Mouse (Mus musculus) mouse trophoblast stem cell (cell line): ENCODE results near the gene Tmem259.

ENCODE experiments used
- in situ Hi-C, 2 experiments: fragments of 300-500 bp; cut with MseI, MboI; formaldehyde crosslinking; loops; 2 replicates in 1 of 2; 3 replicates in 1 of 2; pipeline ENCODE4 v1.15.1; 2025

Gene Tmem259

DNA sequence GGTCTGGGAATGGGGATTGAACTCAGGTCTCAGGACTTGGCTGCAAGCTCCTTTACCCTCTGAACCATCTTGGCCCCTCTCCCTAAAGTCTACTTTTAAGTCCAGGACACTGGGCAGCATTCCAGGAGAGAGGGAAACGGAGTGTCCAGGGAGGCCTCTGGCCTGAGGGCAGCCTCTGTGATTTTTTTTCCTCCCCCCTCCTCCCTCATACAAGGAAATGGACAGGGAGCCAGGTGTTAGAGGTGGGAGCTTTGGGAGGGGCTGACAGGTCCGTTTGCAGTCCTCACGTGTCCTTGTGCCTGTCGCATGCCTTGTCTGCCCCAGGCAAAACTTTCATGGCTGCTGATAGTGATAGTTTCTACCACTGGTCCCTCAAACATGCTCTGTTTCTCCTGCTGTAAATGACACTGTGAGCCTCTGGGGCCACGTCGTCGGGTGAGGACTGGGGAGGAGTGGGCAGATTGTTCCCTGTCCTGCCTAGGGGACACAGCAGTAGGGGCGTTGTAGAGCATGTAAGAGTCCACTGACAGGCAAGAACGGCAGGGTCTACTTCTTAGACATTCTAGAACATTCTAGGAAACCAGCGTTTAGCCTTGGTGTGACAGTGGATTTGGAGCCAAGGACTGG, 47.7 kb downstream of the Tmem259 start:
- in situ Hi-C loops = no loop called here

DNA sequence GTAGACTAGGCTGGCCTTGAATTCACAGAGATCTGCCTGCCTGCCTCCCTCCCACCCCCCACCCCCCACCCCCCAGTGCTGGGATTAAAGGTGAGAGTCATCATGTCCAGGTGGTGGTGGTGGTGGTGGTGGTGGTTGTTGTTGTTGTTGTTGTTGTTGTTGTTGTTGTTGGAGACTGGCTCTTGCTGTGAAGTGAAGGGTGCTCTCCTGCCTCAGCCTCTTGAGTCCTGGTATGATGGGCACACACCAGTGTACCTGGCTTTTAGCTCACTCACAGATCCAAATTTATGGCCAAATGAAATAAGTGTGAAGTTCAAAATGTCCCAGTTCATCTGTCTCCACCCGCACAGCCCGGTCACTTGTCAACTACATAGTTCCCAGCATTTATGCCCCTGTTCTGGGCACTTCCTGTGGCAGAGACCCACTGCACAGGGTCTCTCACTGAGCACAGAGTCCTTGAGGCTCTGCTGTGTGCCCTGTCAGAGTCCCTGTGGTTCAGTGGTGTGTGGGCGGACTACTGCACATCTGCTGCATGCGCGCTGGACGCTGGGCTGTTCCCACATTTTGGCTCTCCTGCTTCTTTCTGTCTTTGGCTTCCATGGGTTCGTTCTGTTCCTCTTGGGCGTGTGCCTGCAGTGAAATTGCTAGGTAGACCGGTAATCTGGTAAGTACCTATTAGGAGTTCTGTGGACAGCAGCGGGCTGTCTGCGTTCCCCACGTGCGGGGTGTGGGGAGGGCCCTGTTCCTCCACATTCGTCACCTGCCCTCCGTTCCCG, 49.1 kb downstream of the Tmem259 start:
- in situ Hi-C loops = no loop called here

DNA sequence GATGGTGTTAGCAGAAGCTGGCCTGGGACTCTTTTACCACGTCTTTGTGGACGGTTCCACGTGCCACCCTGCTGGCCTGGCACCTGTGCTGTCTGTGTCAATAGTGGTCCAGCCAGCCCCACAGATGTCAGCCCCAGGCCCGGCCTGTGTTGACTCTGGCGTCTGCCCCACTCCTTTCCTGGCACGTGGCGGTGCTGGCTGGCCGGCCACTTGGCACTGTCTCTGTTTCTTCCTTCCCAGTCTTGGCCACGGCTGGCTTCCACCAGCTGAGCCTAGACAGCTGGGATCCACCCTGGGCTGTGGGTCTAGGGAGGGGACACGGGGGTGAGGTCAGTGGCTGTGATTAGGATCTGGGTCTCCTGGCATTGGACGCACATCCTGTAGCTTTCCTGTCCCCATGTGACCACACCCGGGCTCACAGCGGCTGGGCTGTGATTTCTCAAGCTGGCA, 49.8 kb downstream of the Tmem259 start:
- in situ Hi-C loops = no loop called here

DNA sequence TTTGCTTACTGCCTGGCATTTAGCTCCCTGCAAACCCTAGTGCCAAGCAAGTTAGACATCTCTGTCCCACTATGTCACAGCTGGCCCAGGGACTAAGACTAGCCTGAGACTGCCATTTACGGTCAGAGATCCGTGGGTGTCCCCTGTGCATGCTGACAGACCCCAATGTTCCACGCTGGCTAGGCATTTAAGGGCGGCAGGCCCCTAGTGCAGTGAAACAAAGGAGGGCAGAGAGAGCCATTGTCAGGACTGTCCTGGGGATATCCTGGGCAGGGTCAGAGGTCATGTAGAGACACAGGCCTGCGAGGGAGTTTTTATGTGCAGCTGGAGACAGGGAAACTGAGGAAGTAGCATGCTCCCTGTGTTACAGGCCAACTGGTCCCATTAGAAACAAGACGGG, 50.3 kb downstream of the Tmem259 start:
- in situ Hi-C loops = no loop called here

DNA sequence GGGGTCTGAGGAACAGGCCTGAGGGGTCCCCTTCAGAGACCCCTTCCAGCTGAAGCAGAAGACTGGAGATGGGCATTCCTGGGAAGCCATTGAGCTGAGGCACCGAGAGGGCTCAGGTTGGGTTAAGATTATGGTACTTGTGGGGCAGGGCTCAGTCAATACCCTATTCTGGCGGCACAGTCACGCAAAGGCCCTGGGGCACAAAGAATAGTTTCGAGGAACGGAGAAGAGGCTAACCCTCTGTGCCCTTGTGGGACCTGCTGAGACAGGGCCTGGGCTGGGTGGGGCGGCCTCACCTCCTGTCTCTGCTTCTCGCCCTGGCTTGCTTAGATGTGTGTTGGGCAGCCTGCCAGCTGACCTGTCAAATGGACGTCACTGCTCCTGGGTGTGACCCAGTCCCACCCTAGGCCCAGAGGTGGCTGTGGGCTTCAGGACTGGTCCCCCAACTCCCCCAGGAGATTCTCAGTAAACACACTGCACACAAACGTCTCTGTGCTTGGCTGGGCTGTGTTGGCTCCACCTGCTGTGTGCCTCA, 50.9 kb downstream of the Tmem259 start:
- in situ Hi-C loops = no loop called here

DNA sequence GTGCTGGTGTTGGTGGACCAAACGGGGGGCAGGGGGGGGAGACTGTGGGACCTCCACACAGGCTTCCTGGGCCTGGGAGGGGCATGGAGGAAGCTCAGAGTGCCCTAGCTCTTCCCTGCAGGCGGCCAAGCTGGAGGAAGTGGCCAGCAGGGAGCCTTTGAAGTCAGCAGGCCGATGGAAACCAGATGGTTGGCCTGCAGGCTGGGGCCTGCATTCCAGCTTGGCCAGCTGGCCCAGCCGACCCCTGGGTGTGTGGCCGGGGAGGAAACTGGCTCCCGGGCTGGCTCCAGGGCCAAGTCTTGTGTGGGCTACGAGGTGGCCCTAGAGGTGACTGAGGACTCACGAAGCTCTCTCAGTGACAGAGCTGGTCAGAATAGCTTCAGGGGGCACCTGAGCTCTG, 51.4 kb downstream of the Tmem259 start:
- in situ Hi-C loops = no loop called here

DNA sequence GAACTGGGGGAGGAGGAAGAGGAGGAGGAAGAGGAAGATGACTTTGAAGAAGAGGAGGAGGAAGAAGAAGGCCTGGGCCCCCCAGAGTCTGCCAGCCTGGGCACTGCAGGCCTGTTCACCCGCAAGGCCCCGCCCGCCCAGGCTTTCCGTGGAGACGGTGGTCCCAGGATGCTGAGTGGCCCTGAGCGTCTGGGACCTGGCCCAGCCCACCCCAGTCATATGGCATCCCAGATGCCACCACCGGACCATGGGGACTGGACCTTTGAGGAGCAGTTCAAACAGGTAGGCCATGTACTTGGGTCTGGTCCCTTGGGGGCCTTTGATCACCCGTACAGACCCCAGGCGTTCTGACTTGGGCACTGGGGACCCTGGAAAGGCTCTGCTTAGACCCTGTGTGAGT, 52.3 kb downstream of the Tmem259 start:
- in situ Hi-C loops = no loop called here

DNA sequence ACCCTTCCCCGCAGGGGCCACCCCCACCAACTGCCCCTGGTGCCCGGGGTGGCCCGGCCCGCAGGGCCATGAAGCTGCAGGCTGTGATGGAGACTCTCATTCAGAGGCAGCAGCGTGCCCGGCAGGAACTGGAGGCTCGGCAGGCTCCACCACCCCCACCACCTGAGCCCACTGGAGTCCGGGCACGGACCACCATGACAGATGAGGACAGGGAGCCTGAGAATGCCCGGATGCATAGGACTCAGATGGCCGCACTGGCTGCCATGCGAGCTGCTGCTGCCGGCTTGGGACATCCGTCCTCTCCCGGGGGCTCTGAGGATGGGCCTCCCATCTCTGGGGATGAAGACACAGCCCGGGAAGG, 53.3 kb downstream of the Tmem259 start:
- in situ Hi-C loops = no loop called here

DNA sequence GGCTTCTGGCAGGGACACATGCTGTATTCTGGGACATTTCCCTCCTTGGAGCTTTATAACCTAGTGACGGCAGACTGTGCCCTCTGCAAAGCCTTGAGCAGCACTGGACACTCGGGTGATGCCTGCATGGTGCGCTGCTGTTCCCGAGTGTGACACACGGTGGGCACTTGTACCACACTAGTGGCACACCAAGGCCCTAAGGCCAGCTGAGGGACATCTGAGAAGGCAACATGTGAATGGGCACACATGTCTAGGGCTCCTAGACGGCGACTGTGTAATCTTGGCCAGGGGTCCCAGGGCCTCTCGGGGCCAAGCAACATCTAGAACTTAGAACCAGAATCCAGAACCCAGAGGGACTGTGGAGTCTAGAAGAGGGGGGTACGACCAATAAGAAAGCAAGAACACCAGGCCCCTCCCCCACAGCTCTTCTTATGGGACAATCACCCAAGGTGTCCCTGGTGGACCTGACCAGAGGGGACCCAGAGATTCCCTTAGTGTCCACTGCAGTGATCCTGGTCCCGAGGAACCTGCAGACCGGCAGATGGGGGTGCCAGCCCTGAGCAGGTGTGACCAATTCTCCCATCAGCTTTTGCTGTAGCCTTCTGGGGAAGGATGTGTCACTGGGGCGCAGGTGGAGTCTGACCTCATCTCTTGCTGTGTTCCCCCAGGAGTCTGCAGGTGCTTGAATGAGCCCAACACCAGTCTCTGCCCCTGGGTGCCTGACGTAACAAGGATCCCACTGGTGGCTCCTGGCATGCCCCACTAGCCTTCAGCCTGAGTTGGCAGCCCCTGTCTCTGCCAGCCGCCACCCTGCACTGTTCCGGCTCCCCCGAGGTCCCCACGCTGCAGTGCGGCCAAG, 53.9 kb downstream of the Tmem259 start:
- in situ Hi-C loops = no loop called here

DNA sequence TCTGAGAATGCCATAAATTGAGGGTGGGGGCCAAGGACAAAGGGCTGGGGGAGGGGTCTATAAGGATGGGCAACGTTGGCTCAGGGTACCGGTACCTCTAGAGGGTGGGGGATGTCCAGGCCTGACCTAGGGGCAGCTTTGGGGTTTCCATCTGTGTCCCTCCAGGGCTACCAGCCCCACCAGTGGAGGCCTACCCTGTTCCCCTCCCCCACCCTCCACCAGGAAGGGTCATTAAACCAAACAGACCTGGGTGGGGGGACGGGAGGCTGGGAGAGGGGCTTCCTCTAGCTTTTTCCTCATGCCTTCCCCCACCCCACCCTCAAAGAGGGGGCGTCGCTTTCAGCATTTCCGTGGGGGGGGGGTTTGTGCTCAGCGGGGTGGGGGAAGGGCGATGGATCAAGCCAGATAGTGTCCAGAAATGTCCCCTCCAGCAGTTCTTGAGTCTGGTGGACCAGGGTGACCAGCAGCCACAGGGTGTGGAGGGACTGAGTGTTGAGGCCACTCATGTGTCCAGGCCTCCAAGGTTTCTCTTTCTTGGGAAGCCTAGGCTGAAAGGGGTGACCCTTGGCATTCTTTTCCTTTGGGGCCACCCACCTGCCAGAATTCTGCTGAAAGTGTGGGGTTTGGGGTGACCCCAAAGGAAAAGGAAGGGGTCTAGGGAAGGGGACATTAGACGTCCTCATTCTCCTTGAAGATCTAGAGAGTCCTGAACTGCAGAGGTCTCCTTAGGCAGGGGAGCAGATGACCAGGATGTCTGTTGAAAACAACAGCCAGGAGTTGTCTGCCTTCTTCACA, 55.0 kb downstream of the Tmem259 start:
- in situ Hi-C loops = no loop called here

DNA sequence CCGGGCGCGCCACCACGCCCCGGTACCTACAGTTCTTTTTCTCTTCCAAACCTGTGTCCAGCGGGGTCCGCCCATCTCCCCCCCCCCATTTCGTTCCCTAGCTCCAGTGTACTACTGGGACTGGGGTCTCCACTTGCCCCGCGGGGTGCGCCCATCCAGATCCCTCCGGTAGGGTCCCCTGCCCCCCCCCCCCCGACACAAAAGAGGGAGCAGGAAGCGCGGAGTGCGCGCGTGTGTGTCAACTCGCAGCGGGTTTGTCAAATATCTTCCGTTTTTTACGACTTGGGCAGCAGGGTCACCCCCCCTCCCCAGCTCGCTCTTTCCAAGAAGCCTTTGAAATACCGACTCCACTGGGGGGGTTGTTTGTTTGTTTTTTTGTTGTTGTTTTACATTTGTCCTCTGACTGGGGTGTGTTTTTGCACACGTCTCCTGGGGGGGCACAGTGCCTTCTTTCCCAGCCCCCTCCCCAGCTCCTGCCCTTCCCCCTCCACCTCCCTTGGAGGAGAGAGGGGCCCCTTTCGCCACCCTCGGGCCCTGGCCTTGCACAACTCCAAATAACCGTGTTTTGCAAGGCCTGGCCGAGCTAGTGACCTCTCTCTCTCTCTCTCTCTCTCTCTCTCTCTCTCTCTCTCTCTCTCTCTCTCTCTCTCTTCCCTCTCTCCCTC, 56.0 kb downstream of the Tmem259 start:
- in situ Hi-C loops = no loop called here

DNA sequence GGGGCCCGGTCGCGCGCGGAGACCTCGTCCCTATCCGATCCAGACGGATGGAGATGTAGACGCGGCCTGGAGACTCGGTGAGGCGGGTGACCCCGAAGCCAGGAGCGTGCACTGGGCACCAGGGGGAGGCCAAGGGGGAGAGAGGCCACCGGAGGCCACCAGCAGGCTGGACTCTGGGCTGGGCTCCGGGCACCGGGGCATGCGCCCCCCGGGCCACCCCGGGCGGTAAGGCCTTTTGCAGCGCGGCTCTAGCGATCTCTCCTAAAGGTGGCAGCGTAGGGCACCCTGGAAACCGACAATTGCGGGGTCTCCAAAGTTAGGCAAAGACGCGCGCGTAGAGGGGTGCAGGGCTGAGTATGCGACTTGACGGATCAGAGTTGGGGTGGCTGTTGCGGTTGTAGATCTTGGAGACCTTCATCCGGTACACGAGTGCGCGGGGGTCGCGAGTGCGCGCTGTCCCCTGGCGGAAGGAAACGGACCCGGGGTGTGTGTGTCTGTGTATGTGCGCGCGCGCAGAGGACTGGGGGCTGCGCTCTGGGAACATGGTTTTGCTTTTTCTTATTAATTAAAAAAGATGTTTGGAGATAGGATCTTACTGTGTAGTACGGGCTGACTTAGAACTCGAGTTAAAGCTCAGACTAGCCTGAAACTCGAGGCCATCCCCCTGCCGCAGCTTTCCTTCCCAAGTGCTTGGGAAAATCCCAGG, 56.7 kb downstream of the Tmem259 start:
- in situ Hi-C loops = no loop called here

DNA sequence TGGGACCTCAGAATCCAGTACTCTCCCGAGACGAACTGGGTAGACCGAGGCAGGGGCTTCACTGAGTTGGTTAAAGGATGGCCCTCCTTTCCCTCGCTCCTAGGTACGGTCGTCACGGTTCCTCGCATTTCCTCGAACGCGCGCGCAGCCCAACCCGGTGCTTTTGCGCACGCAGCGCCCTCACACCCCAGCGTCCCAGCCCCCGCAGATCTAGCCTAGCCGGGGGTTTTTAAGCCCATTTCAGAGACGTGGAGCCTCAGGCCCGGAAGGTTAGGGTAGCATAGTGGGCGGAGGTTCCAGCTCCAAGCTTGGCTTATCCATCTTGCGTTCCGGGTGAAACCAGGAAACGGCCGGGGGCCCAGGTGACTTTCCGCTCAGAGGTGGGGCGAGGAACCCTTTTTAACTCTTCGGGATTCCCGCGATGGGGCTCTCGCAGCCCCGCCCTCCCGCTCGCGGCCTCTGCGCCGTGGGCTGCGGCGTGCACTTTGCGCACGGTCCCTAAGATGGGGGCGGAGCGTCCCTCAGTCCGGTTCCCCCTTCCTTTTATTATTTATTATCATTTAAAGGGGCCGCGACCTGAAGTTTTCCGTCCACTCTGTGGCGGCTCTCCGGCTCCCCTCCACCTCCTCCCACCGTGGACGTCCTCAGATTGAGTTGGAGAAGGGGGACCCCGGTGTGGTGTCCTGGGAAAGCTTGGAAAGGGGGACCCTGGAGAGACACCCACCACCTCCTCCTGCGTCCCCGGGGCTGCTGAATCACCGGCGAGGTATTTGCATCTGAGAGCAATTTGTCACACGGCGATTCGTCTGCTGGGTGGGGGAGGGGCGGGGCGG, 57.4 kb downstream of the Tmem259 start, which contains the start of gene Arid3a:
Arid3a (plus strand) TSS at position 553 of the 833 bp plus-strand sequence.
- in situ Hi-C loops = no loop called here

DNA sequence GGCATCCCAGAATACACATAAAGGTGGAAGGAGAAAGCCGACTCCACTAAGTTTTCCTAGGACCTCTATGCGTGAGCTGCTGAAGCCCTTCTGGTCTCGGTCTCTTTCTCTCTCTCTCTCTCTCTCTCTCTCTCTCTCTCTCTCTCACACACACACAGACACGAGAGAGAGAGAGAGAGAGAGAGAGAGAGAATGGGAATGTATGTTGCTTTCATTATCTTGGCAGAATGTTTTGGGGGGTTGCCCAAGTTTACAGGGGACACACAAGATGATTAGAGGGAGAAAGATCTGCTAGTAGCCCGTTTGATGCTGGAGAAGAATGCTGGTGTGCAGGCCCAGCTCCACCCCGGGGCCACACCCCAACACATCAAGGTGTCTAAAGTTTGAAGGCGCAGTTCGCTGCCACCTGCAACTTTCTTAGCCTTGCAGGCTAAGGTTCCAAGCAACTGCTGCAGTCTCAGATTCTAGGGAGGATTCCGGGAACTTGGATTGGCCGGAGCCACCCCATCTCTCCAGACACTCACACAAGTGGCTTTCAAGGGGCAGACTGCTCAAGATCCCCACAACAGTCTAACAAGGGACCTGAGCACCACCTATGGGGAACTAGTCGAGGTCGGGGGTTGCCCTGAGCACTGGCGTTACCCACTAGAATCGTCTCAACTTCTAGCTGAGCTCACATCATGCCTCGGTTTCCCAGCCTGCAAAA, 58.2 kb downstream of the Tmem259 start:
- in situ Hi-C loops = no loop called here

DNA sequence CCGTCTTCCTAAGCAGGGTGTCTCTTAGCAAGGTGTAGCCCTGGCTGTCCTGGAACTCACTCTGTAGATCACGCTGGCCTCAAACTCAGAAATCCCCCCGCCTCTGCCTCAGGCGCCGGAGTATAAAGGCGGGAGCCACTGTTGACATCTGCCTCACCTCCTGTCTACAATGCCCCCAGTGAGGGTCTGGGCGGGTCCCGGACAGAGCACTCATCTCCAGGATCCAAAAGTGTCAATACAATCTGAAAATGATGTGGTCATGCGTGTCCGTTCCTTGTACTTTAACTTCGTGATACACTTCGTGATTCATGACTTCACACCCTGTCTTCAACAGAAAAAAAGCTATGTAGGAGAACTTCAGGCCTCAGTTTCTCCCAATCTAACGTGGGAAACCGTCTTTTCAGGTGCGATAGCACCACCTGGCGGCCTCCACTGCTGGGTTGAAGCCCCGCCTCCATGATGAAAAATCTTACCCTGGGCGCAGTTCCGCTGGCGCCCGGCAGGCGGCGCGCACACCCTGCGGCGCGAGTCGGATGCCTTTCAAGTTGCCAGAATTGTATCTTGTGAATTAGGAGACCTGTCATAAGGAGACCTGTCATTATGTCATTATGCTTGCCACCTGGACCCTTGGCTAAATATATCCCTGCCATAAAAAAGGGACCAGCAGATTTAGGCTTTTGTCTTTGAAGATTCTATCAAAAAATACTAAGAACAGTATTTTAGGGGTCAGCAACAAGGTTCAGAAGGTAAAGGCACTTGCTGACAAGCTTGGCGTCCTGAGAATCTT, 58.9 kb downstream of the Tmem259 start:
- in situ Hi-C loops = loop anchor here in 1 of 2 experiments (5.0 kb wide), 1 partner anchor 38 kb away; the partner anchor contains the start of gene Elane
